Mouse (Mus musculus) limb, embryonic 12.5 days (tissue): ENCODE data around the gene Borcs5. TPM values are rescaled to one million over a fixed set of nuclear protein-coding genes. Genes with fewer than 3 reads are reported as not detected.

Source experiments
- ATAC-seq: fragments of 200-750 bp; cut with Nextera tagmentation; 2 replicates; pipeline ENCODE4 v1.8.0; 2017; ENCODE audit warnings: low read depth, moderate TSS enrichment; ENCODE audit not compliant: insufficient number of reproducible peaks, insufficient read depth, low FRiP score, low TSS enrichment
- H3K27ac ChIP-seq: fragments of 300-500 bp; sonication (generic); 2 replicates; pipeline ENCODE4 v1.5.1; 2016; ENCODE audit warnings: mild to moderate bottlenecking, moderate library complexity
- H3K27me3 ChIP-seq: fragments of 300-500 bp; sonication (generic); 2 replicates; pipeline ENCODE4 v1.6.1; 2016; ENCODE audit warnings: mild to moderate bottlenecking, moderate library complexity
- H3K36me3 ChIP-seq: fragments of 300-500 bp; sonication (generic); 2 replicates; pipeline ENCODE4 v1.6.1; 2016; ENCODE audit warnings: mild to moderate bottlenecking, moderate library complexity
- H3K4me1 ChIP-seq: fragments of 300-500 bp; sonication (generic); replicated peaks from 2 replicates; pipeline ENCODE4 v1.6.1; 2016
- H3K4me2 ChIP-seq: fragments of 300-500 bp; sonication (generic); 2 replicates; pipeline ENCODE4 v1.6.1; 2016; ENCODE audit warnings: mild to moderate bottlenecking, moderate library complexity
- H3K4me3 ChIP-seq: fragments of 300-500 bp; sonication (generic); replicated peaks from 2 replicates; pipeline ENCODE4 v1.5.1; 2016; ENCODE audit warnings: mild to moderate bottlenecking
- H3K9ac ChIP-seq: fragments of 300-500 bp; sonication (generic); replicated peaks from 2 replicates; pipeline ENCODE4 v1.6.1; 2016; ENCODE audit warnings: mild to moderate bottlenecking, moderate library complexity
- H3K9me3 ChIP-seq: fragments of 300-500 bp; sonication (generic); 2 replicates; pipeline ENCODE4 v1.6.1; 2016; ENCODE audit warnings: mild to moderate bottlenecking, moderate library complexity
- WGBS: fragments of 180-500 bp; shearing (Covaris S2); methylation state at CpG from one replicate; pipeline ENCODE4 v1.1.7; 2016; 5-methylcytosine and 5-hydroxymethylcytosine counted together
- polyA plus RNA-seq: library from polyadenylated mRNA; unstranded; fragments of >200 nt; fragmentation: Nextera tagmentation; extraction: Ambion mirVana; gene quantifications from 2 replicates; pipeline ENCODE4 v1.2.1, GENCODE M21; 2016

Borcs5 gene
- polyA plus RNA-seq, 1 experiment from 2014 or later, result 22.4 TPM

- Histone ChIP-seq H3K4me3 (no peak overlapping the region), H3K9me3 (no peaks in the 10 kb centered on the region), H3K27me3 (no peaks in the 10 kb centered on the region), H3K4me1 (no peaks in the 10 kb centered on the region), H3K36me3 (peaks cover 63% of the 10 kb centered on the region), H3K9ac (no peak overlapping the region), H3K4me2 (no peak overlapping the region), H3K27ac (no peak overlapping the region)
- ATAC-seq, result no peak
- WGBS, result 88% methylated on average over 5 of the region's 5 CpGs
Observed at GRCm38 (mm10) chr6:134719156-134719555, 79.8 kb downstream of the Borcs5 start.

GRCm38 (mm10) chr6:134720150-134720549 is 80.8 kb downstream of the Borcs5 start:
- 90% methylated on average over 5 of the region's 5 CpGs for WGBS
- H3K27me3 ChIP-seq, result no peaks in the 10 kb centered on the region
- no peak overlapping the region for H3K4me2 ChIP-seq
- peaks cover 69% of the 10 kb centered on the region for H3K36me3 ChIP-seq
- no peak for ATAC-seq
- no peaks in the 10 kb centered on the region for H3K9me3 ChIP-seq
- no peak overlapping the region for H3K27ac ChIP-seq
- H3K4me1 ChIP-seq, result no peaks in the 10 kb centered on the region
- no peak overlapping the region for H3K4me3 ChIP-seq
- no peak overlapping the region for H3K9ac ChIP-seq

GRCm38 (mm10) chr6:134721729-134722269 is 82.5 kb downstream of the Borcs5 start:
- Histone ChIP-seq H3K4me3 (no peak overlapping the region), H3K4me1 (no peaks in the 10 kb centered on the region), H3K9ac (no peak overlapping the region), H3K27me3 (no peaks in the 10 kb centered on the region), H3K27ac (no peak overlapping the region), H3K36me3 (peaks cover 67% of the 10 kb centered on the region), H3K4me2 (no peak overlapping the region), H3K9me3 (no peaks in the 10 kb centered on the region)
- ATAC-seq, result no peak
- WGBS, result 91% methylated on average over 6 of the region's 6 CpGs

- Histone ChIP-seq H3K9me3 (no peaks in the 10 kb centered on the region), H3K27me3 (no peaks in the 10 kb centered on the region), H3K9ac (no peak overlapping the region), H3K4me2 (no peak overlapping the region), H3K4me1 (no peaks in the 10 kb centered on the region), H3K36me3 (peaks cover 59% of the 10 kb centered on the region), H3K4me3 (no peak overlapping the region), H3K27ac (no peak overlapping the region)
- ATAC-seq, result no peak
- 91% methylated on average over 8 of the region's 8 CpGs for WGBS
Observed at GRCm38 (mm10) chr6:134722906-134723305, 83.6 kb downstream of the Borcs5 start.

- no peak overlapping the region for H3K4me3 ChIP-seq
- H3K4me1 ChIP-seq, result no peaks in the 10 kb centered on the region
- no peak overlapping the region for H3K9ac ChIP-seq
- 93% methylated on average over 7 of the region's 7 CpGs for WGBS
- no peaks in the 10 kb centered on the region for H3K9me3 ChIP-seq
- no peak overlapping the region for H3K4me2 ChIP-seq
- no peaks in the 10 kb centered on the region for H3K27me3 ChIP-seq
- H3K36me3 ChIP-seq, result peaks cover 57% of the 10 kb centered on the region
- no peak for ATAC-seq
- H3K27ac ChIP-seq, result no peak overlapping the region
Observed at GRCm38 (mm10) chr6:134723326-134723725, 84.0 kb downstream of the Borcs5 start.

GRCm38 (mm10) chr6:134723833-134724553 is 84.7 kb downstream of the Borcs5 start:
- ATAC-seq, result no peak
- Histone ChIP-seq H3K4me2 (no peak overlapping the region), H3K27me3 (no peaks in the 10 kb centered on the region), H3K9ac (no peak overlapping the region), H3K4me1 (no peaks in the 10 kb centered on the region), H3K27ac (no peak overlapping the region), H3K4me3 (no peak overlapping the region), H3K9me3 (no peaks in the 10 kb centered on the region), H3K36me3 (peaks cover 55% of the 10 kb centered on the region)
- WGBS, result 87% methylated on average over 9 of the region's 9 CpGs

GRCm38 (mm10) chr6:134725406-134725805 is 86.1 kb downstream of the Borcs5 start:
- H3K27me3 ChIP-seq, result no peaks in the 10 kb centered on the region
- no peak overlapping the region for H3K9ac ChIP-seq
- H3K4me2 ChIP-seq, result no peak overlapping the region
- ATAC-seq, result no peak
- no peaks in the 10 kb centered on the region for H3K4me1 ChIP-seq
- H3K27ac ChIP-seq, result no peak overlapping the region
- peaks cover 41% of the 10 kb centered on the region for H3K36me3 ChIP-seq
- H3K9me3 ChIP-seq, result no peaks in the 10 kb centered on the region
- no peak overlapping the region for H3K4me3 ChIP-seq

- H3K27ac ChIP-seq, result no peak overlapping the region
- 93% methylated on average over 3 of the region's 3 CpGs for WGBS
- no peaks in the 10 kb centered on the region for H3K9me3 ChIP-seq
- H3K36me3 ChIP-seq, result peaks cover 13% of the 10 kb centered on the region; the same call in 1 of the 2 replicates
- no peaks in the 10 kb centered on the region for H3K27me3 ChIP-seq
- no peaks in the 10 kb centered on the region for H3K4me1 ChIP-seq
- H3K4me3 ChIP-seq, result no peak overlapping the region
- H3K4me2 ChIP-seq, result no peak overlapping the region
- no peak for ATAC-seq
- no peak overlapping the region for H3K9ac ChIP-seq
Observed at GRCm38 (mm10) chr6:134730978-134731377, 91.7 kb downstream of the Borcs5 start.

GRCm38 (mm10) chr6:134732813-134733212 is 93.5 kb downstream of the Borcs5 start:
- Histone ChIP-seq H3K4me2 (no peak overlapping the region), H3K36me3 (peaks cover 20% of the 10 kb centered on the region), H3K4me3 (no peak overlapping the region), H3K4me1 (no peaks in the 10 kb centered on the region), H3K27me3 (no peaks in the 10 kb centered on the region), H3K9ac (no peak overlapping the region), H3K9me3 (no peaks in the 10 kb centered on the region), H3K27ac (no peak overlapping the region)
- no peak for ATAC-seq
- WGBS, result 89% methylated on average over 8 of the region's 8 CpGs

- no peaks in the 10 kb centered on the region for H3K27me3 ChIP-seq
- H3K4me2 ChIP-seq, result no peak overlapping the region
- peaks cover 22% of the 10 kb centered on the region for H3K36me3 ChIP-seq
- H3K27ac ChIP-seq, result no peak overlapping the region
- no peak overlapping the region for H3K9ac ChIP-seq
- H3K9me3 ChIP-seq, result no peaks in the 10 kb centered on the region
- no peak overlapping the region for H3K4me3 ChIP-seq
- no peak for ATAC-seq
- no peaks in the 10 kb centered on the region for H3K4me1 ChIP-seq
- 89% methylated on average over 5 of the region's 5 CpGs for WGBS
Observed at GRCm38 (mm10) chr6:134733800-134734221, 94.5 kb downstream of the Borcs5 start.

- peaks cover 31% of the 10 kb centered on the region for H3K36me3 ChIP-seq
- WGBS, result 94% methylated on average over 3 of the region's 3 CpGs
- H3K9me3 ChIP-seq, result no peaks in the 10 kb centered on the region
Observed at GRCm38 (mm10) chr6:134736853-134737252, 97.5 kb downstream of the Borcs5 start.

GRCm38 (mm10) chr6:134743568-134743967 is 104.3 kb downstream of the Borcs5 start:
- no peak overlapping the region for H3K9ac ChIP-seq
- H3K27me3 ChIP-seq, result no peaks in the 10 kb centered on the region
- H3K4me2 ChIP-seq, result no peak overlapping the region
- no peaks in the 10 kb centered on the region for H3K9me3 ChIP-seq
- H3K4me3 ChIP-seq, result no peak overlapping the region
- H3K27ac ChIP-seq, result no peak overlapping the region
- ATAC-seq, result no peak
- H3K4me1 ChIP-seq, result no peaks in the 10 kb centered on the region
- peaks cover 20% of the 10 kb centered on the region for H3K36me3 ChIP-seq

More at GRCm38 (mm10) chr6:134736853-134737252, 97.5 kb downstream of the Borcs5 start:
- H3K4me2 ChIP-seq, result no peak overlapping the region
- no peak overlapping the region for H3K9ac ChIP-seq
- H3K27me3 ChIP-seq, result no peaks in the 10 kb centered on the region
- no peak overlapping the region for H3K27ac ChIP-seq
- no peaks in the 10 kb centered on the region for H3K4me1 ChIP-seq
- no peak overlapping the region for H3K4me3 ChIP-seq
- no peak for ATAC-seq
